Mouse (Mus musculus) G1E (cell line): ENCODE data around the gene Cdc37l1. TPM values are rescaled to one million over a fixed set of nuclear protein-coding genes. Genes with fewer than 3 reads are reported as not detected.

Experiments
- ATAC-seq: 2 replicates; pipeline ENCODE4 v1.8.0; 2016; ENCODE audit warnings: mild to moderate bottlenecking; ENCODE audit not compliant: insufficient number of reproducible peaks, poor library complexity, low FRiP score, severe bottlenecking; ENCODE audit errors: extremely low read depth
- DNase-seq: peaks from one replicate; pipeline ENCODE4 v3.0.0; 2012; ENCODE audit warnings: low spot score
- H3K27me3 ChIP-seq: 2 replicates; pipeline ENCODE4 v1.6.1; 2012; ENCODE audit warnings: mild to moderate bottlenecking, low read length, inconsistent platforms; ENCODE audit not compliant: insufficient read depth
- H3K36me3 ChIP-seq: replicated peaks from 2 replicates; pipeline ENCODE3; 2012; ENCODE audit warnings: mild to moderate bottlenecking, inconsistent platforms
- H3K4me1 ChIP-seq: 2 replicates; pipeline ENCODE4 v1.6.1; 2012; ENCODE audit warnings: low read depth, low read length, inconsistent platforms, mixed read lengths; ENCODE audit not compliant: insufficient read depth
- H3K4me3 ChIP-seq: 2 replicates; pipeline ENCODE4 v1.5.1; 2012; ENCODE audit warnings: low read depth, mild to moderate bottlenecking, inconsistent platforms, low read length, moderate library complexity, mixed read lengths
- H3K9me3 ChIP-seq: replicated peaks from 2 replicates; pipeline ENCODE4 v1.6.1; 2012; ENCODE audit warnings: inconsistent platforms
- CTCF ChIP-seq: IDR thresholded peaks from 2 replicates; pipeline ENCODE4 v1.5.1; 2012; ENCODE audit warnings: low read depth, low read length, inconsistent platforms, mixed read lengths
- GATA1 ChIP-seq: IDR thresholded peaks from 2 replicates; pipeline ENCODE4 v1.6.1; 2012; ENCODE audit warnings: borderline replicate concordance, low read length, inconsistent platforms, mixed read lengths
- GATA2 ChIP-seq: IDR thresholded peaks from 2 replicates; pipeline ENCODE4 v1.6.1; 2012; ENCODE audit warnings: low read depth, low read length, inconsistent platforms, borderline replicate concordance
- POLR2AphosphoS5 ChIP-seq: IDR thresholded peaks from 2 replicates; pipeline ENCODE4 v1.6.1; 2012; ENCODE audit warnings: low read depth, low read length, inconsistent platforms; ENCODE audit not compliant: insufficient replicate concordance
- TAL1 ChIP-seq: conservative IDR thresholded peaks from 2 replicates; pipeline ENCODE4 v1.6.1; 2012; ENCODE audit warnings: low read depth, low read length, inconsistent platforms, mixed read lengths
- polyA plus RNA-seq: library from polyadenylated mRNA; stranded (reverse); fragments of >175 nt; gene quantifications from 2 replicates; pipeline ENCODE4 v1.2.3, GENCODE M21; 2012
- total RNA-seq, 2 experiments: library from RNA; stranded (forward) in 1 of 2; stranded (reverse) in 1 of 2; fragments of 200-1000 nt in 1 of 2; fragments of >200 nt in 1 of 2; fragmentation: Nextera tagmentation in 1 of 2; gene quantifications; 2 replicates each; pipeline ENCODE4 v1.2.3; 2014 to 2017

Gene Cdc37l1
- total and polyA plus RNA-seq, 3 experiments, result 5.1 to 83.8 (median 64.7) TPM

- Histone ChIP-seq H3K4me1 (peaks cover 68% of the 10 kb centered on the region), H3K36me3 (no peaks in the 10 kb centered on the region), H3K9me3 (no peaks in the 10 kb centered on the region), H3K4me3 (no peak overlapping the region), H3K27me3 (peaks cover 4% of the 10 kb centered on the region; the same call in 1 of the 2 replicates)
- no peak for DNase-seq
- TF ChIP-seq GATA2 (no peak), GATA1 (no peak), TAL1 (no peak), CTCF (no peak), POLR2AphosphoS5 (no peak)
- no peak for ATAC-seq
Measured at GRCm38 (mm10) chr19:29059688-29060087, 69.5 kb downstream of the Cdc37l1 start.

GRCm38 (mm10) chr19:29060299-29060698, 70.1 kb downstream of the Cdc37l1 start:
- no peak for ATAC-seq
- Histone ChIP-seq H3K36me3 (no peaks in the 10 kb centered on the region), H3K4me1 (peaks cover 72% of the 10 kb centered on the region), H3K27me3 (peaks cover 3% of the 10 kb centered on the region; the same call in 1 of the 2 replicates), H3K4me3 (no peak overlapping the region; the same call in 1 of the 2 replicates), H3K9me3 (no peaks in the 10 kb centered on the region)
- DNase-seq, result no peak
- no peak for TF ChIP-seq POLR2AphosphoS5
- no peak for TF ChIP-seq CTCF
- no peak for TF ChIP-seq TAL1
- TF ChIP-seq GATA1, result no peak
- TF ChIP-seq GATA2, result no peak

GRCm38 (mm10) chr19:29063009-29063408, 72.9 kb downstream of the Cdc37l1 start:
- Histone ChIP-seq H3K27me3 (no peaks in the 10 kb centered on the region), H3K9me3 (no peaks in the 10 kb centered on the region), H3K4me1 (peaks cover 79% of the 10 kb centered on the region), H3K36me3 (no peaks in the 10 kb centered on the region), H3K4me3 (no peak overlapping the region)
- DNase-seq (no peak), ATAC-seq (no peak)
- no peak for TF ChIP-seq POLR2AphosphoS5
- TF ChIP-seq TAL1, result no peak
- no peak for TF ChIP-seq GATA2
- no peak for TF ChIP-seq CTCF
- no peak for TF ChIP-seq GATA1

GRCm38 (mm10) chr19:29063577-29064363, 73.6 kb downstream of the Cdc37l1 start:
- DNase-seq (peak; percentile 35), ATAC-seq (peak; percentile 5; the same call in 1 of the 2 replicates)
- H3K27me3 ChIP-seq, result no peaks in the 10 kb centered on the region
- TF ChIP-seq CTCF (peak; percentile 48; the same call in 1 of the 2 replicates), GATA1 (no peak), GATA2 (no peak)
- H3K4me3 ChIP-seq, result peak overlapping the region; percentile 40; the same call in 1 of the 2 replicates
- peaks cover 78% of the 10 kb centered on the region for H3K4me1 ChIP-seq
- H3K9me3 ChIP-seq, result no peaks in the 10 kb centered on the region
- H3K36me3 ChIP-seq, result no peaks in the 10 kb centered on the region

- peak overlapping the region; percentile 52; the same call in 1 of the 2 replicates for H3K4me3 ChIP-seq
- no peaks in the 10 kb centered on the region for H3K9me3 ChIP-seq
- ATAC-seq, result peak; percentile 85
- no peaks in the 10 kb centered on the region for H3K27me3 ChIP-seq
- H3K4me1 ChIP-seq, result peaks cover 78% of the 10 kb centered on the region
- peaks cover 4% of the 10 kb centered on the region for H3K36me3 ChIP-seq
- DNase-seq, result peak; percentile 84
- no peak for TF ChIP-seq GATA2
- no peak for TF ChIP-seq CTCF
- TF ChIP-seq POLR2AphosphoS5, result peak; percentile 45; the same call in 1 of the 2 replicates
- TF ChIP-seq GATA1, result no peak
- peak; percentile 87 for TF ChIP-seq TAL1
Measured at GRCm38 (mm10) chr19:29064451-29065102, 74.4 kb downstream of the Cdc37l1 start.

- Histone ChIP-seq H3K27me3 (no peaks in the 10 kb centered on the region), H3K4me3 (peak overlapping the region; percentile 70), H3K9me3 (no peaks in the 10 kb centered on the region), H3K4me1 (peaks cover 60% of the 10 kb centered on the region), H3K36me3 (peaks cover 4% of the 10 kb centered on the region)
- ATAC-seq (peak; percentile 72), DNase-seq (peak; percentile 76)
- TF ChIP-seq TAL1 (no peak), POLR2AphosphoS5 (no peak; the same call in 1 of the 2 replicates), CTCF (no peak), GATA1 (no peak)
Measured at GRCm38 (mm10) chr19:29066981-29067471, 76.9 kb downstream of the Cdc37l1 start.
